Mouse (Mus musculus) gastrocnemius, adult 8-10 months (tissue): ENCODE data around the gene Stbd1. TPM values are rescaled to one million over a fixed set of nuclear protein-coding genes. Genes with fewer than 3 reads are reported as not detected.

ENCODE experiments used
- DNase-seq, 2 experiments: peaks; one replicate each; pipeline ENCODE4 v3.0.0; 2022; ENCODE audit warnings: low spot score in 2 of 2
- total RNA-seq, 4 experiments: library from RNA; stranded (reverse); gene quantifications; 2 replicates each; pipeline ENCODE4 v1.2.4; 2022

Stbd1 gene
- total RNA-seq: 10 to 100 TPM; 35.7 to 80.7 (median 50.1) TPM

DNA sequence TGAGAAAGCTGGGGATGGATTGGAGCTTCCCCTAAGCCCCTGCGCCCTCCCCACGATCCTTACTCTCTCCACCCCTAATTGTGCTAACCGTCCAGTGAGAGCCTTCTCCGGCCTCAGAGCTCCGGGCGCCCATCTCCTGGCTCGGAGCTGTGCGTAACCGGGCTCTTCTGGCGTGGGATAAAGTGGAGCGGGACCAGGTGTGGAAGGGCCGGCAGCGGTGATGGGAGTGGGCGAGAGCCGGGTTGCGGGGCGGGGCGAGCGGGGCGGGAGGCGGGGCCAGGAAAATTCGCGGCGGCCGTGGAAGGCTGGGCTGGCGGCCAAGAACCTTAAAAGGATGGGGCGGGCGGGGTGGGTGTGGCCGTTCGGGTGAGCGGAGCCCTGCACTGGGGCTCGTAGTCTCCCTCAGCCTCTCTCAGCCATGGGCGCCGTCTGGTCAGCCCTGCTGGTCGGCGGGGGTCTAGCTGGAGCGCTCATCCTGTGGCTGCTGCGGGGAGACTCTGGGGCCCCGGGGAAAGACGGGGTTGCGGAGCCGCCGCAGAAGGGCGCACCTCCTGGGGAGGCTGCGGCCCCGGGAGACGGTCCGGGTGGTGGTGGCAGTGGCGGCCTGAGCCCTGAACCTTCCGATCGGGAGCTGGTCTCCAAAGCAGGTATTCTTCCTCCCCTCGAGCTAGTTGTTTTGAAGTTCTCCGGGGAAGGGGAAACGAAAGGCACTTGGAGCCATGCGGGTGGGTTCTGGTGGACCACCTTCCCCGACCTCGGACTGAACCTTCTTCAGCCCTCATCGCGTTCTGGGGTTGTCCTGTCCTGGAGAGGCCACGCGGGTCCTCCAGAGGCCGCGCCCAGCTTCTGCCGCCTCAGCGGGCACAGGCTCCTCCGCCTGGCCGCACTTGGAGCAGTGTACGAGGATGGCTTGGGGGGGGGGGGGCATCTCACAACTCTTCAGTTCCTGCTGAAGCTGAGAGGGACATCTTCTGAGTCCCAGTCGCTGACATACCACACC is at the start of gene Stbd1:
TSS of gene Stbd1 (plus strand) at position 351 of the 1,000 bp plus-strand sequence.
- DNase-seq: peak; percentile 13 to 47

DNA sequence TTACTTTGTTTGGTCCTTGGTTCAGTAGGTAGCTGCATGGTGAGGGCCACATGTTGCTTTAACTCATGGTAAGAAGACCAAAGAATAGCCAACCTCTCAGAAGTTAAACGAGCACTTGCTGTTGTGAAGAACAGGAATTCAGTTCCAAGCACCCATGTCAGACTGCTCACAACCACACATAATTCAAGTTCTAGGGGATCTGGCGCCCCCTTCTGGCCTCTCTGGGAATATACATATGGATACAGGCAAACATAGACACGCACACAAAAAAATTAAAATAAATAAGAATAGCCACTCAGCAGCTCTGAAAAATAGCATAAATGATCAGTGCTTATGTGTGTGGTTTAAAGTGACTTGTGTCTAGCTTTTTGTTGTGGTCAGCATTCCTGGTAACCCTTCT is 48.9 kb upstream of the Stbd1 start:
- no peak for DNase-seq

GRCm38 (mm10) chr5:92554443-92554842 is 48.4 kb upstream of the Stbd1 start:
- DNase-seq: no peak

DNA sequence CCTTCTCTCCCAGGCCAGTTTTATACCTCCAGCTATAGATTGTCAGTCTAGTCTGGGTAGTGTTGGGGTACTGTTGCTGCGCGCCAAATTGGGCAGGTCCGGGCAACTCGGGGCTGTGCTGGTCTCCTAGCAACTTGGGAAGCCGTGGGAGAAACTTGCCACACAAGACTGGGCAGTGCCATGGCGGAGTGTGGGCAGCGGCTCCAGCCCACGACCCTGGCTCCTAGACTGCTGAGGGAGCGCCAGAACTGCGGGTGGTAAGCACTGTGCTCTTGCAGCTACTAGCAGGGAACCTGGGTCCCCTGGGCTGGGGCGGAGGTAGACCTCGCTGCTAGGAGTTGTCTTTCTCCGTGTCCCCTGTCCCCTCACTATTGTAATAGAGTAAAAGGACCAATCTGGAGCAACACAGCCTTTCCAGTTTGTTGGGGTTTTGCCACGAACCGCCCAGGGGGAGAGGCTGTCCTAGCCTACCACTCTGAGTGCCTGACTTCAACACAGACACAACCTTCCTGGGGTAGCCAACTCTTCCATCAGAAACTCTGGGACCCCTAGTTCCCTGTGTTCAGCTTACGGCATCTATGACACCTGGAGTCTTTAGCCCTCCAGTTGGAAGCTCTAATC is 47.8 kb upstream of the Stbd1 start, which contains the start of gene Fam47e:
TSS of gene Fam47e (plus strand) at position 179 of the 621 bp plus-strand sequence.
- no peak for DNase-seq

DNA sequence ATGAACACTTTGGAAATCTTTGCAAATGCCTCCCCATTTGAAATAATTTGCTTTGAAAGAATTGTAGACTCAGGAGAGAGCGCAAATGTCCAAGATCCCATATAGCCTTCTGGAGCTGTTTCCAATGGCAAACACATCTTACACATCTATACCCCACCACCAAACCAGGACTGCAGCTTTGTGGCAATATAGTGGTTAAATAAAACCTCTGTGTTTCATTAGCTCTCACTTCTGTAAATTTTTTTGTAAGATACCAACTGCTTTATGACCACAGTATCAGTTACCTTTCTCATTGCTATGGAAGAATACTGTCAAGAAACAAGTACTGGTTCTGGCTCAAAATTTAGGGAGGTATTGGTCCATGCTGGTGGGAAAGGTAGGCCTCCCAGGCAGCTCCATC is 46.9 kb upstream of the Stbd1 start:
- DNase-seq: no peak

GRCm38 (mm10) chr5:92557508-92557907 is 45.3 kb upstream of the Stbd1 start:
- no peak for DNase-seq

- DNase-seq: no peak
Measured at GRCm38 (mm10) chr5:92560201-92560600, 42.6 kb upstream of the Stbd1 start.

DNA sequence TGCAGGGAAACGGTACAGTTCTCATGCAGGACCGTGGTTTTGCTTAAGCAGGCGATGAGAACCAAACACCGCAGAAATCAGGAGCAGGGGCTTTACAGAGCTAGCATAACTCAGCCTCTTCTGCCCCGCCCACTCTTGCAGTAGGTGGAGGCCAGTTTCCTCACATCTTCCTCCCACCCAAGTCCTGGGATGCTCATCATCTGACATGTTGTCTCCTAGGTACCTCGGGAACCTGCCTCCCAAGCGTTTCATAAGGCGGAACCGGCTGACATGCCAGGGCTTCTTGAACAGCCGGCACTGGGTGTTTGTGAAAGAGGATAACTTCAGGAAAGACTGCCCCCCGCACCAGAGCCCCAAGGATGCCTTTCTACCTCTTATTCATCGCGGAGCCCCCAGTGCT is 40.8 kb upstream of the Stbd1 start:
- DNase-seq: no peak

GRCm38 (mm10) chr5:92571232-92571631 is 31.6 kb upstream of the Stbd1 start:
- no peak for DNase-seq

- no peak for DNase-seq
Measured at GRCm38 (mm10) chr5:92579559-92579958, 23.3 kb upstream of the Stbd1 start.

DNA sequence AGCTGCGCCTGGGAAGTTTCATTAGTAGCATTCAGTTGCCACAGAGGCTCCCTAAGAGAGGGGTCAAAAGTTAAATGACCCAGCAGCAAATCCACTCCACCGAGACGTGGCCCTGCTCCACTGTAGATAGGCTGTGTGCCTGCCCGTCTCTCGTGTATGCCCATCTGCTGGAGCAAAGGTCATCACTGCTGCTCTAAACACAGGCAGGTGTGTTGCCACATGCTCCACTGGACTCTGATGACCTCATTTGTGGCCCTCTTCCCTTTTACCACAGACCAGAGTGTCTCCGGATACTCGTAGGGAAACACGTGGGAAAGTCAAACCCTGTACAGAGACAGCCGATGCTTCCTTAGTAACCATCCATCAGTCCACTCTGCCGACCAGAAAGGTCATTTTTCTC is 16.9 kb upstream of the Stbd1 start:
- DNase-seq: no peak

- peak; percentile 17 to 43 for DNase-seq
Measured at GRCm38 (mm10) chr5:92595026-92595425, 7.8 kb upstream of the Stbd1 start.

DNA sequence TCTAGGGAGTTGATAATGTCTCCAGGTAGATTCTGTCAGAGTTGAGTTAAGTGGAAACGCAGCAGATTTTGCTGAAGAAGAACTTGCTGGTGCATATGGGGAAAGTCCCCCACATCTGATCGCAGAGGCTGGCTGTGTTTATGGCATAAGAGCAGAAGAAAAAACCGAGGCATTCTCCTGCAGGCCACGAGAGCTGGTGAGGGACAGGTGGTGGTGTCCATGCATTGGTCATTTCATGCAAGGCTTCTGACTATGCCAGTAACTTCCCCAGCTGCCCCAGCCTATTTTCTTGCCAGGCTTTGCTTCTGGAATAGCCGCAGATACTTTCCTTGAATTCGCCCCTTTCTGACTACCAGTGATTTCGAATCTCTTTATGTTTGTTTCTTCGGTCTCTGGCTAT is 6.0 kb upstream of the Stbd1 start:
- no peak for DNase-seq

DNA sequence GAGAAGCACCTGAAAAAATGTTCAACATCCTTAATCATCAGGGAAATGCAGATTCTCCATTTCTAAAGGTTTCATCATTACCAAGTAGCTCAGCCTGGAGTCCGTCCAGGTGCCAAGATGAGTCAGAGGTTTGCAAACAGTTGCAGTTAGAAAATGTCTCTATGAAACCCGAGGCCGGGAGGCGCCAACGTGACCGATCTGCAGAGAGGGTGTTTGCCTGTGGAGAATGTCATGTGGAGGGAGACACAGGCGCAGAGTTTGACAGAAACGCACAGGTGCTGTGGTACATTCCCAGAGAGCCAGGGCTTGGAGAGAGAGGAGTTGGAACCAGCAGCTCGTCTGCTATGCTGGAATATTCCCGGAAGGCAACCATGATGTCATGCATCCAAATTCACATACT is 3.8 kb upstream of the Stbd1 start:
- peak; percentile 59 to 83 for DNase-seq

DNA sequence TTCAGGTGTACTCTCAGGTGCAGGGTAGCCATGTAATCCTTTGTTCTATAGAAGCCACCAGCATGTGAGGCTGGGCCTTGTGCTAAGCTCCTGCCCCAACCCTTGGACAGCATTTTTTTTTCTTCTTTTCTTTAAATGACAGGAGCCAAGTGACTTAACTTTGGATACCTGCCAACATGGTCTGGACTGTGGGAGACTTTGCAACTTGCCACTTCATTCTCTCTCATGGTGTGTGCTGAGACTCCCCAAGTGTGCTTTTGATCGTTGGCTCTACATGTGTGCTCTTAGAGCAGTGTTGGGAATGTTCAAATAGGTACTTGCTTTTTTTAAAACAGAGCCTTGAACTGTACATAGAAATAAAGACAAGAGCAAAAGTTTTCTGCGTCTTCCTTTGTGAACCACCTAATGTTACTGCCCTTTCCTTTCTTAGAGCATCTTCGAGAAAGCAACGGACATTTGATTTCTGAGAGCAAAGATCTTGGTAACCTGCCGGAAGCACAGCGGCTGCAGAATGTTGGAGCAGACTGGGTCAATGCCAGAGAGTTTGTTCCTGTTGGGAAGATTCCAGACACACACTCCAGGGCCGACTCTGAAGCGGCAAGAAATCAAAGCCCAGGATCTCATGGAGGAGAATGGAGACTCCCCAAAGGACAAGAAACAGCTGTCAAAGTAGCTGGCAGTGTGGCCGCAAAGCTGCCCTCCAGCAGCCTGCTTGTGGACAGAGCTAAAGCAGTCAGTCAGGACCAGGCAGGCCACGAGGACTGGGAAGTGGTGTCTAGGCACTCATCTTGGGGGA is 1.8 kb downstream of the Stbd1 start:
- DNase-seq: peak in 1 of 2 experiments; percentile 10

DNA sequence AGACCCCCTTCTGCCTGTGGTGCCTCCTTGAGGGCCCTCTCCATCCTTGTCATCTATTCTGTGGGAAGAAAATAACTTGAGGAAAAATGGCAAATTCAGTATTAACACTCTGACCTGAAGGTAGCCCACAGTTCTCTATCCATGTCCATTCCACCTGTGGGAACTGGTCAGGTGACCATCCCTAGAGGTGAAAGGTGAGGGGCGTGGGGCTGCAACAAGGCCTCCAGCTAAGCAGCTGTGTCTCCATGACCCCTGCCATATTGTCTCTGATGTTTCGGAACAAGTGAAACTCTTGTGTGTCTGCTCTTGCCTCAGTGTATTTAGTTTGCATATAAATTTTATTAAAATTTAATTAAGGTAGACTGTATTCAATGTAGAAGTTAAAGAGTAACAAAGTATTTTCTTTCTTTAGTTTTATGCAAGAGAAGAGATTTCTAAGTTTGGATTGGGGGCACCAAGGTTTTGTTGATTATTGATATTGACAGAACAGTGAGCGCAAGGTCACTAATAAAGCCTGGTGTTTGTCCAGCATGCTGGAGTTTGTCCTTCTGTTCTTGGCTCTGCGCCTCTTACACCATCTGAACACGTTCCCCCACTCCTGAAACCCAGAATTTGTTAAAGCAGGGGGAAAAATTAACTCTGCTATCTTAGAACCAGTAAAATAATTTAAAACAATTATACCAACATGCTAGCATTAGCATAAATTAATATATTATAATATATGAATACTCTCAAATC is 4.8 kb downstream of the Stbd1 start:
- DNase-seq: no peak

DNA sequence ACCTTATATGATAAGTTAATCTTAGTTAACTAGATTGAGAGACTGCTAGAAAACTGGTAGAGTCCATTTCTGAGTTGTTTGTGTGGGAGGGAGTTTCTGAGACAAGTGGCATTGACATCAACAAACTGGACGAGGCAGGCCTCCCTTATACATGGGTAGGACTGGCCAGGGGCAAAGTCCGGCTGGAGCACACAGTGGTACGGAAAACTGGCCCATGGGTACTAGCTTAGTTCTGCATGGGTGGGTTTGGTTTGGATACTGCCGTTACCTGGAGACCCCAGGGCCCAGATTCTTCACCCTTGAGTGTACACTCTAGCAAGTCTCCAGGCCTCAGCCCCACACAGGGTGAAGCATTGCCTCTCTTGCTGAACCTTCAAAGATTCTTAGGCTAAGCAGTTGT is 9.9 kb downstream of the Stbd1 start:
- no peak for DNase-seq

GRCm38 (mm10) chr5:92621883-92622282 is 19.0 kb downstream of the Stbd1 start:
- DNase-seq: no peak

DNA sequence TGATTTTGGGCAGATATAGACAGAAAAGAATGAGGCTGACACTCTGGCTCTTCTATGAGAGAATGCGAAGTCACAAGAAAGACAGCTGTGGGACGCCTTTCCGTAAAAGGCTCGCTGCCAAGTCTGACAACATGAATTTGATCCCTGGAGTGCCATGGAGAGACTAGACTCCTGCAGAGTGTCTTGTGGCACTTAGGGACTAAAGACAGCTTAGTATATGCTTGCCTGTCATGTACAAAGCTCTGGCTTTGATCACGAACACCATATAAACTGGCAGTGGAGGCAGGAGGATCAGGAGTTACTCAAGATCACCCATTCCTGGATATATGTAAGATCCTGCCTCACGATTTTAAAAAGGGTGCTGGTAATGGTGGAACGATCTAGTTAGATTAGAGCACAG is 25.1 kb downstream of the Stbd1 start:
- DNase-seq: peak; percentile 16 to 36

DNA sequence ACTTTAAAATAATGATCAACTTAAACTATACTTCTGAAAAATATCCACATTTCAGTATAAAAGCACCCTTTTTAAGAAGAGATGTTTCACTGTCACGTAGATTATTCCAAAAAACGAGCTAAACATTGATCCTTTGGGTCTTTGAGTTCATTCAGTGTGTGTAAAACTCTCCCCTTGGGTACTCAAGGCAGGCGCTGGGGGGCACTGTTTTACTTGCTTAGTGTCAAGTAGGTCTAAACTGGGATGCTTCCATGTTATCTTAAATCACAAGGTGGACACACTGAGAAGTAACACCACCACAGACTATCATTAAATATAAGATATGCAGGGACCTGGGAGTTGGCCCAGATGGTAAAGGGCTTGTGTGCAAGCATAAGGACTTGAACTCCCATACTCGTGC is 30.7 kb downstream of the Stbd1 start:
- no peak for DNase-seq

DNA sequence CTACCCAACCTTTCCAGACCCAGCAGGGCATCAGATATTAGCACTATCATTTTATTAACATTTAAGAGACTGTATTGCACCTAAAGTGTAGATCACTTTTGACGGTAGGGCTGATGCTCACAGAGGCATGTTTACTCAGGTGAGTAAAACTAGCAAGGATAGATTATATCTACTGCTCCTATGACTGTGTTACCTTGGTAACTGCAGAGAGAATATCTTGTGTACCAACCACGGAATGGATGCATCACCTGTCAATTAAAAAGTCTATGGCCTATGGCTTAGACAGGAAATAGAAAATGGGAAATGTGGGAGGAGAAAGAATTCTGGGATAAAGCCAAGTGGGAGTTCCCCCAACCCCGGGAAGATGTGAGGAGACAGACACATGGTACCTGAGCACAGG is 32.1 kb downstream of the Stbd1 start:
- DNase-seq: no peak
